Mouse (Mus musculus) ZHBTc4 (cell line): ENCODE measurements at regions not wholly inside any gene's neighbourhood (a gene's known extent, or its start where the extent isn't known, plus 50 kb on each side); places are given as distances from the start of the nearest gene placed in this dataset.
"Not testable (repeated sequence)": the region's sequence is repeated elsewhere in the genome, so short reads cannot be mapped to it uniquely, and the experiment has no call there.

Source experiments
- DNase-seq: peaks from one replicate; pipeline ENCODE4 v3.0.0-alpha.2; 2011; ENCODE audit warnings: low read depth, low spot score

GRCm38 (mm10) chr13:5367058-5367797 lies 494.1 kb upstream of the Klf6 start:
- no peak for DNase-seq

GRCm38 (mm10) chr13:5370007-5370406 lies 491.3 kb upstream of the Klf6 start:
- no peak for DNase-seq

GRCm38 (mm10) chr13:5373191-5373590 lies 488.1 kb upstream of the Klf6 start:
- no peak for DNase-seq

GRCm38 (mm10) chr13:5408226-5408804 lies 453.0 kb upstream of the Klf6 start:
- no peak for DNase-seq

- DNase-seq = no peak
These were observed 449.2 kb upstream of the Klf6 start for GRCm38 (mm10) chr13:5412052-5412451.

- not testable (repeated sequence) for DNase-seq
These were observed 448.3 kb upstream of the Klf6 start for GRCm38 (mm10) chr13:5413009-5413408.

GRCm38 (mm10) chr13:5424110-5424509 lies 437.2 kb upstream of the Klf6 start:
- DNase-seq = no peak

- no peak for DNase-seq
These were observed 435.6 kb upstream of the Klf6 start for GRCm38 (mm10) chr13:5425491-5426232.

GRCm38 (mm10) chr13:5433652-5434051 lies 427.6 kb upstream of the Klf6 start:
- no peak for DNase-seq

GRCm38 (mm10) chr13:5435131-5435530 lies 426.2 kb upstream of the Klf6 start:
- no peak for DNase-seq

GRCm38 (mm10) chr13:5436191-5436590 lies 425.1 kb upstream of the Klf6 start:
- no peak for DNase-seq

GRCm38 (mm10) chr13:5440454-5440853 lies 420.8 kb upstream of the Klf6 start:
- peak; percentile 81 for DNase-seq

GRCm38 (mm10) chr13:5444759-5445478 lies 416.4 kb upstream of the Klf6 start:
- DNase-seq = peak; percentile 65

GRCm38 (mm10) chr13:5448601-5449000 lies 412.7 kb upstream of the Klf6 start:
- DNase-seq = no peak

GRCm38 (mm10) chr13:5480779-5481178 lies 380.5 kb upstream of the Klf6 start:
- peak; percentile 33 for DNase-seq

- no peak for DNase-seq
These were observed 369.0 kb upstream of the Klf6 start for GRCm38 (mm10) chr13:5492266-5492665.

- peak; percentile 67 for DNase-seq
These were observed 363.7 kb upstream of the Klf6 start for GRCm38 (mm10) chr13:5497535-5497934.

- DNase-seq = no peak
These were observed 349.5 kb upstream of the Klf6 start for GRCm38 (mm10) chr13:5511784-5512183.

GRCm38 (mm10) chr13:5515552-5515951 lies 345.7 kb upstream of the Klf6 start:
- DNase-seq = no peak

- DNase-seq = no peak
These were observed 345.2 kb upstream of the Klf6 start for GRCm38 (mm10) chr13:5516088-5516487.

- no peak for DNase-seq
These were observed 342.1 kb upstream of the Klf6 start for GRCm38 (mm10) chr13:5519181-5519580.

GRCm38 (mm10) chr13:5519600-5519999 lies 341.7 kb upstream of the Klf6 start:
- no peak for DNase-seq
